Comparison of ENCODE assay signal across 16 mouse cellular contexts in the genomic region with DNA sequence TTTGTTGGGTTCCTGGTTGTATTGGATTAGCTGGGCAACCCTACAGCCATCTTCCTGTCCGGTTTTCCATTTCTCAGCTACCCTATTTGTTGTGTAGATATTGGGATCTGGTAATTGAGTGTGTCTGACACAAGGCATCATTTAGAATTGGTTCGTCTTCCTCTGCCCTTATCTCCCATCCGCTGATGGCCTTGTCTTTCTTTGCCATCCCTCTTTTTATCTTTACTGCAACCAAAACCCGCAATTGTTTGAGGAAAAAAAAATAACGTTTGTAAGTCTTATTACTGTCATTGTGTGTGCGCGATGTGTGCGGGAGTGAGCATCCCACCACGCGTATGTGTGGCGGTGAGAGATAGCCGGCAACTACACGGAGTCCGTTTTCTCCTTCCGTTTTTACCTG.
"Had no signal": no experiment of that assay in that cellular context is flagged by ENCODE, and none has a peak within 500 bp of the region (broad histone marks: within the 10 kb centered on the region; RNA-seq: fewer than 3 reads in every experiment).

No protein-coding gene starts in this region.

- H3K27me3 ChIP-seq: neural tube, embryonic 12.5 days; neural tube, embryonic 13.5 days; neural tube, embryonic 15.5 days; stomach, embryonic 15.5 days had no signal

- H3K4me3 ChIP-seq: neural tube, embryonic 12.5 days; neural tube, embryonic 13.5 days; stomach, embryonic 15.5 days had no signal

- H3K4me1 ChIP-seq: neural tube, embryonic 12.5 days; neural tube, embryonic 13.5 days; neural tube, embryonic 15.5 days; stomach, embryonic 15.5 days had no signal

- H3K9me3 ChIP-seq: neural tube, embryonic 12.5 days; neural tube, embryonic 13.5 days; neural tube, embryonic 15.5 days; stomach, embryonic 15.5 days had no signal

- H3K9ac ChIP-seq: neural tube, embryonic 12.5 days; neural tube, embryonic 13.5 days; neural tube, embryonic 15.5 days; stomach, embryonic 15.5 days had no signal

- DNase-seq: retina, postnatal 1 day; right cerebral cortex, adult 18-20 months; right cerebral cortex, postnatal 14 days; right cerebral cortex, postnatal 25 days; right cerebral cortex, postnatal 4 days; spleen, adult 18-20 months; thymus, adult 18-20 months; thymus, adult 2 months; thymus, postnatal 14 days; thymus, postnatal 25 days; thymus, postnatal 36 days had no signal

- H3K36me3 ChIP-seq: neural tube, embryonic 12.5 days; neural tube, embryonic 13.5 days; neural tube, embryonic 15.5 days; stomach, embryonic 15.5 days had no signal

- H3K27ac ChIP-seq: neural tube, embryonic 12.5 days; neural tube, embryonic 13.5 days; neural tube, embryonic 15.5 days; stomach, embryonic 15.5 days; stomach, postnatal 0 days had no signal
